Mouse (Mus musculus): ENCODE measurements around the gene Anks1b. TPM values are rescaled to one million over a fixed set of nuclear protein-coding genes. Genes with fewer than 3 reads are reported as not detected.

The Anks1b gene
- polyA plus RNA-seq, 1 experiment from 2014 or later = 1.8 TPM

DNA sequence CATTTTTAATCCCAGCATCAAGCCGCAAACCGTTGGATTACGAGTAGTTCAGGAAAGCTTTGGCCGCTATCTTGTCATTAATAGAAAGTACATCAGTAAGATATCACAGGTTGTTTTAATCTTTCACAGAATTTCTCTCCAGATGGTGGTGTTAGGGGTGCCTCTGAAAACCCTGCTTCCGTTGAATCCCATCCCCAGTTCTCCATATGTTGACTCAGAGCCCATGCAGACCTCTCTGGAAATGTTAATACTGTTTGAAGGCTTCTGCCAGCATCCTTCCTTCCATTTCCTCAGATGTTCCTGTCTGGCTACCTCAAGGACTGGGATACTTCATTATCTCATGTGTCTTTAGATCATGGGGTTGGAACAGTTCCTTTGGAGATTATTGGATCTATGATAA is 940.0 kb downstream of the Anks1b start:
- ATAC-seq (ENCODE audit: low FRiP score, low TSS enrichment) = no peak

DNA sequence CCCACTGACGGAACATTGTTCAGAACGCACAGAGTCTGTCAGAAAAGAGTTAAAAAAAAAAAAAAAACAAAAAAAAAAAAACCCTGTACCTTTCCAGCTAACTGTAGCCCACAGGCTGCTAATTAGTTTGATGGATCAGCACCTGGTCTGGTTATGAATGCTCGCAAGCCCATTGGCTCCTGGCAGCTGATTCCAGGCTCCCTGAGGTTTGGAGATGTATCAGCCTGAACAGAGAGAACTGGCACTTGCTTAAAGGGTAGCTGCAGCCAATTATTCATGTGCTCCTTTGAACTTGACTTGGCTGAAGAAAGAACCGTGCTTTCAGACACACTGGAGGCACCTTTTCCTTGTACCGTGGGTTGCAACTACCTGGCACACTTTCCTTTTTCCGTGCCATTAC is 941.1 kb downstream of the Anks1b start:
- no peak overlapping the region for H3K4me2 ChIP-seq (replicated peaks; ENCODE audit: low read depth)
- WGBS = 66% methylated on average over 6 of the region's 6 CpGs
- DNase-seq (ENCODE audit: low spot score) (no peak), ATAC-seq (ENCODE audit: low FRiP score, low TSS enrichment) (no peak)
- H3K4me3 ChIP-seq (ENCODE audit: low read depth, low read length) = no peak overlapping the region
- no peak overlapping the region for H3K27ac ChIP-seq (replicated peaks)
- no peaks in the 10 kb centered on the region for H3K36me3 ChIP-seq (ENCODE audit: control insufficient read depth, insufficient read depth, low read length)
- no peaks in the 10 kb centered on the region for H3K4me1 ChIP-seq (replicated peaks; ENCODE audit: control insufficient read depth, insufficient read depth)
- TF ChIP-seq EP300 (optimal IDR thresholded peaks at IDR 0.05) = no peak
- no peak for TF ChIP-seq CTCF (IDR thresholded peaks at IDR 0.05; ENCODE audit: low read depth)
- no peaks in the 10 kb centered on the region for H3K9me3 ChIP-seq (ENCODE audit: control insufficient read depth, low read length)
- no peaks in the 10 kb centered on the region for H3K27me3 ChIP-seq (ENCODE audit: control insufficient read depth, insufficient read depth, low read length)
- H3K9ac ChIP-seq (ENCODE audit: low read length) = no peak overlapping the region

More for the DNA sequence above, 940.0 kb downstream of the Anks1b start:
- H3K27ac ChIP-seq (replicated peaks) = no peak overlapping the region
- H3K9ac ChIP-seq (ENCODE audit: low read length) = no peak overlapping the region
- no peaks in the 10 kb centered on the region for H3K27me3 ChIP-seq (ENCODE audit: control insufficient read depth, insufficient read depth, low read length)
- no peak overlapping the region for H3K4me3 ChIP-seq (ENCODE audit: low read depth, low read length)
- DNase-seq (ENCODE audit: low spot score) = no peak
- TF ChIP-seq EP300 (optimal IDR thresholded peaks at IDR 0.05) = no peak
- no peak for TF ChIP-seq CTCF (IDR thresholded peaks at IDR 0.05; ENCODE audit: low read depth)
- WGBS = 85% methylated on average over 5 of the region's 5 CpGs
- no peaks in the 10 kb centered on the region for H3K9me3 ChIP-seq (ENCODE audit: control insufficient read depth, low read length)
- no peak overlapping the region for H3K4me2 ChIP-seq (replicated peaks; ENCODE audit: low read depth)
- H3K36me3 ChIP-seq (ENCODE audit: control insufficient read depth, insufficient read depth, low read length) = no peaks in the 10 kb centered on the region
- no peaks in the 10 kb centered on the region for H3K4me1 ChIP-seq (replicated peaks; ENCODE audit: control insufficient read depth, insufficient read depth)

DNA sequence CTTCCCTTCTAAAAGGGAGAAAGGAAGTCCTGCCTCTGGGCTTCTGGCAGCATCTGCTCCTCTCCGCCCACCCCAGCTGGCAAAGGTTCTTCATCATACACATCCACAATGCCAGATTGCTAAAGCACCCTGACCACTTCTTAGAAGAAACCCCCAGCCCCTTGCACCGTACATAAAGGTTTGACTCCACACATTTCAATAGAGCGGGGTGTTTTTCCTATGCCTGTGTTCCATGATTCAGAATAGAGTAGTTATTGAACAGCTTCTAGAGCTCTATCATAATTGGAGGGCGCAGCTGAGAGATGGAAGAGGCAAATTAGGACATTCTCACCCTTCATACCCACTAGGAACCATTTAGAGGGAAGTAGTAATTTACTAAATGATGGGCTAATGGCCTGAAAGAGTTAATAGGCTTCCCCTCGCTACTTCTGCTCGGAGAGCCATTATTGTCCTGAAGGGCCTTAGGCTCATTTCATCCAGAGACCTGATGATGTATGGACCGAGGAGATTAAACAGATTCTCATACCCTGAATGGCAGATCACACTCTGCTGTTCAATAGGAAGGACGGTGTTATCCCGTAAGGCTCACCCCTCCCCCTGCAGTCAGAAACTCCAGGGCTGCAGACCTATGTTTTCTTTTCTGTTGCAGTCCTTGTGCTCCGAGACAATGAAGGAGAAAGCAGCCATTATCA is 945.1 kb downstream of the Anks1b start:
- no peak for TF ChIP-seq EP300 (optimal IDR thresholded peaks at IDR 0.05)
- TF ChIP-seq CTCF (IDR thresholded peaks at IDR 0.05; ENCODE audit: low read depth) = no peak
- Histone ChIP-seq H3K36me3 (ENCODE audit: control insufficient read depth, insufficient read depth, low read length) (no peaks in the 10 kb centered on the region), H3K9ac (ENCODE audit: low read length) (no peak overlapping the region), H3K4me1 (replicated peaks; ENCODE audit: control insufficient read depth, insufficient read depth) (no peaks in the 10 kb centered on the region), H3K4me3 (ENCODE audit: low read depth, low read length) (no peak overlapping the region), H3K4me2 (replicated peaks; ENCODE audit: low read depth) (no peak overlapping the region), H3K9me3 (ENCODE audit: control insufficient read depth, low read length) (no peaks in the 10 kb centered on the region), H3K27me3 (ENCODE audit: control insufficient read depth, insufficient read depth, low read length) (no peaks in the 10 kb centered on the region), H3K27ac (replicated peaks) (no peak overlapping the region)
- DNase-seq (ENCODE audit: low spot score) (no peak), ATAC-seq (ENCODE audit: low FRiP score, low TSS enrichment) (no peak)
- WGBS = 41% methylated on average over 10 of the region's 10 CpGs

DNA sequence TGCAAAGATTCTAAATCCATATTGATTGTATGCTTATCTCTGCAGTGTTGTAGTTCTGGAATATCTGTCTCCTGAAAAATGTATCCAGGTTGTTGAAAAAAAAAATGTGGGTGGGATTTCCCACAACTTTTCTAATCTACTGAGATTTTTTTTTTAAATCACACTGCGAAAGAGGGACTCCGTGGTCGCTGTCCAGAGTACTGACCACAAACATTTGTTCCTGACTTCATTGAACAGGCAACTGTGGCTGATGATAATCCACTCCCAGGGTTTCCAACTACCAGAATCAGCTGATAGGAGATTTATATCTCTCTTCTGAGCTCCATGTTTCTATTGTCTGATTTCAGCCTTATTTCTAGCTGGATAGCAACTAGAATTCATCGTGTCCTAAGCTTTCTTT is 950.1 kb downstream of the Anks1b start:
- ATAC-seq (ENCODE audit: low FRiP score, low TSS enrichment) (no peak), DNase-seq (ENCODE audit: low spot score) (no peak)
- no peaks in the 10 kb centered on the region for H3K36me3 ChIP-seq (ENCODE audit: control insufficient read depth, insufficient read depth, low read length)
- no peaks in the 10 kb centered on the region for H3K27me3 ChIP-seq (ENCODE audit: control insufficient read depth, insufficient read depth, low read length)
- no peak overlapping the region for H3K27ac ChIP-seq (replicated peaks)
- whole genome bisulfite sequencing = 7% methylated on average over 4 of the region's 4 CpGs
- no peak overlapping the region for H3K4me2 ChIP-seq (replicated peaks; ENCODE audit: low read depth)
- no peak overlapping the region for H3K9ac ChIP-seq (ENCODE audit: low read length)
- TF ChIP-seq EP300 (optimal IDR thresholded peaks at IDR 0.05) (no peak), CTCF (IDR thresholded peaks at IDR 0.05; ENCODE audit: low read depth) (no peak)
- H3K4me1 ChIP-seq (replicated peaks; ENCODE audit: control insufficient read depth, insufficient read depth) = no peaks in the 10 kb centered on the region
- no peaks in the 10 kb centered on the region for H3K9me3 ChIP-seq (ENCODE audit: control insufficient read depth, low read length)
- no peak overlapping the region for H3K4me3 ChIP-seq (ENCODE audit: low read depth, low read length)

DNA sequence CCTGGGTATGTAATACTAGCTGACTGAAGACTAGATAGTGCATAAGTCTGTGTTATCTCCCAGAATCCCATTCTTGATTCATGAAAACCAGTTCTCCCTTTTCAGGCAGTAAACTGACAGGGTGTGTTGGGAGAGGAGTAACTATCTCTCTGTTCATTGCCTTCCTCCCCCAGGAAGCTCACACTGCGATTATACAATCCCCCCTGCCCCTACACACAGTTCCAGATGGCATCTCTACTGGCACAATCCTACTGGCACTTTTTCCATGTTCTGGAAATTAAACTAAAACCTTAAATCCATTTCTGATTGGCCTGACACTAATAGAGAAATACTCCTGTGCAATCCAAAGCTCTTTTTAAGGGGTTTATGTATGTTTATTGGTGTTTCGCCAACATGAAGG is 951.4 kb downstream of the Anks1b start:
- no peak for ATAC-seq (ENCODE audit: low FRiP score, low TSS enrichment)
- Histone ChIP-seq H3K9me3 (ENCODE audit: control insufficient read depth, low read length) (no peaks in the 10 kb centered on the region), H3K9ac (ENCODE audit: low read length) (no peak overlapping the region), H3K4me3 (ENCODE audit: low read depth, low read length) (no peak overlapping the region), H3K36me3 (ENCODE audit: control insufficient read depth, insufficient read depth, low read length) (no peaks in the 10 kb centered on the region), H3K4me2 (replicated peaks; ENCODE audit: low read depth) (no peak overlapping the region), H3K27ac (replicated peaks) (no peak overlapping the region), H3K4me1 (replicated peaks; ENCODE audit: control insufficient read depth, insufficient read depth) (0 out of 2 replicates have a peak, but pooled peaks cover 3% of the 10 kb centered on the region), H3K27me3 (ENCODE audit: control insufficient read depth, insufficient read depth, low read length) (peaks cover 9% of the 10 kb centered on the region; the same call in 1 of the 2 replicates)
- 64% methylated on average over 2 of the region's 2 CpGs for WGBS
- no peak for DNase-seq (ENCODE audit: low spot score)
- TF ChIP-seq CTCF (IDR thresholded peaks at IDR 0.05; ENCODE audit: low read depth) (no peak), EP300 (optimal IDR thresholded peaks at IDR 0.05) (no peak)

DNA sequence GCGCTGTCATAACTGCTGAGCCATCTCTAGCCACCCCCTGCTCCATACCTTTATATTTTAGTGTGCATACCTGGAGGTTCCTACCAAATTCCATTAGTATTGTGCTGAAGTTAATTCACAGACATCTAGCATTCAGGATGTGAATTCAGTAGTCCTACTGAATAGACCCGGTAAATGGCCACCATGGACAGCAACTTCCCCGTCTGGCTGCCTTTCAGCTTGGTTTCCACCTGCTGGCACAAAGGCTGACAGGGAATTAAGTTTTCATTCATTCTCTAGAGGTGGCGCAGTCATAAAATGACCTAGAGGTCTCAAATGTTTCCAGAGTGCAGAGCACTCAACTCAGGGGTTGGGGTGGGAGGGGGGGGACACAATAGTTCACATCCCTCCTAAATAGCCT is 953.6 kb downstream of the Anks1b start:
- Histone ChIP-seq H3K9ac (ENCODE audit: low read length) (no peak overlapping the region), H3K27me3 (ENCODE audit: control insufficient read depth, insufficient read depth, low read length) (peaks cover 16% of the 10 kb centered on the region; the same call in 1 of the 2 replicates), H3K27ac (replicated peaks) (no peak overlapping the region), H3K4me1 (replicated peaks; ENCODE audit: control insufficient read depth, insufficient read depth) (0 out of 2 replicates have a peak, but pooled peaks cover 3% of the 10 kb centered on the region), H3K9me3 (ENCODE audit: control insufficient read depth, low read length) (no peaks in the 10 kb centered on the region), H3K4me3 (ENCODE audit: low read depth, low read length) (no peak overlapping the region), H3K36me3 (ENCODE audit: control insufficient read depth, insufficient read depth, low read length) (no peaks in the 10 kb centered on the region), H3K4me2 (replicated peaks; ENCODE audit: low read depth) (no peak overlapping the region)
- DNase-seq (ENCODE audit: low spot score) (peak; percentile 33), ATAC-seq (ENCODE audit: low FRiP score, low TSS enrichment) (no peak)
- WGBS = 16% methylated on average over 4 of the region's 4 CpGs
- TF ChIP-seq CTCF (IDR thresholded peaks at IDR 0.05; ENCODE audit: low read depth) (no peak), EP300 (optimal IDR thresholded peaks at IDR 0.05) (no peak)
